Mouse (Mus musculus) liver, adult (tissue): ENCODE measurements around the gene Gm20850.
"Not testable (repeated sequence)": the region's sequence is repeated elsewhere in the genome, so short reads cannot be mapped to it uniquely, and the experiment has no call there.

Experiments used
- GATA4 ChIP-seq: IDR thresholded peaks from 2 replicates; pipeline ENCODE4 v1.6.1; 2014; ENCODE audit warnings: mild to moderate bottlenecking, low read length; ENCODE audit not compliant: insufficient replicate concordance

Gm20850 gene

DNA sequence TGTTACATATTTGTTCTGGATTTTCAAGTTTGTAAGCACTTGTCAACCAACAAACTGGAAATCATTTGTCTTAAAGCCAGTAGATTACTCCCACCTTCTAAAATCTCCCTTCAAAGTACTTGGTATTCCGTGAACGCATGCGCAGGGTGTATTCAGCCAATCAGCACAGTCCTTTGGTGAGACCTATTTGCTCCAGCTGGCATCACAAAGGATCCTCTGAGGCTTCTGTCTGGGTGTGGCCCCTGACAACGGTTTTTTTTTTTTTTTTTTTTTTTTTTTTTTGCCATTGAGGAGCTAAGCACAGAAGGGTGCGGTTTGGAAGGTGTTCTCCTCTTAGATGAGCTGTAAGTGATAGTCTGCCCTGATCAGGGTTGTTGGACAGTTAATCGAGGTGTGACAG, at the start of gene Gm20850:
Gene Gm20850, plus strand, starts transcription at position 301 of the 400 bp plus-strand sequence.
- not testable (repeated sequence) for TF ChIP-seq GATA4
